Mouse (Mus musculus) forebrain, embryonic 12.5 days (tissue): Measurements from ENCODE around the gene Ankrd16. TPM values are rescaled to one million over a fixed set of nuclear protein-coding genes. Genes with fewer than 3 reads are reported as not detected.

Experiments
- ATAC-seq: fragments of 200-750 bp; cut with Nextera tagmentation; 2 replicates; pipeline ENCODE4 v1.8.0; 2017; ENCODE audit warnings: moderate TSS enrichment; ENCODE audit not compliant: low FRiP score
- H3K27ac ChIP-seq: fragments of 300-500 bp; sonication (generic); 2 replicates; pipeline ENCODE4 v1.5.1; 2016; ENCODE audit warnings: mild to moderate bottlenecking
- H3K27me3 ChIP-seq: fragments of 300-500 bp; sonication (generic); 2 replicates; pipeline ENCODE4 v1.6.1; 2016; ENCODE audit warnings: mild to moderate bottlenecking
- H3K36me3 ChIP-seq: fragments of 300-500 bp; sonication (generic); replicated peaks from 2 replicates; pipeline ENCODE4 v1.6.1; 2016; ENCODE audit warnings: mild to moderate bottlenecking
- H3K4me1 ChIP-seq: fragments of 300-500 bp; sonication (generic); 2 replicates; pipeline ENCODE4 v1.6.1; 2016
- H3K4me2 ChIP-seq: fragments of 300-500 bp; sonication (generic); 2 replicates; pipeline ENCODE4 v1.6.1; 2016; ENCODE audit warnings: mild to moderate bottlenecking, moderate library complexity
- H3K4me3 ChIP-seq: fragments of 300-500 bp; sonication (generic); replicated peaks from 2 replicates; pipeline ENCODE4 v1.5.1; 2016; ENCODE audit warnings: mild to moderate bottlenecking
- H3K9ac ChIP-seq: fragments of 300-500 bp; sonication (generic); 2 replicates; pipeline ENCODE4 v1.6.1; 2016; ENCODE audit warnings: mild to moderate bottlenecking
- H3K9me3 ChIP-seq: fragments of 300-500 bp; sonication (generic); 2 replicates; pipeline ENCODE4 v1.6.1; 2016
- WGBS: fragments of 180-500 bp; shearing (Covaris S2); methylation state at CpG from one replicate; pipeline ENCODE4 v1.1.7; 2016; 5-methylcytosine and 5-hydroxymethylcytosine counted together
- polyA plus RNA-seq: library from polyadenylated mRNA; unstranded; fragments of >200 nt; fragmentation: Nextera tagmentation; extraction: Ambion mirVana; gene quantifications from 2 replicates; pipeline ENCODE4 v1.2.1, GENCODE M21; 2016

Gene Ankrd16
- polyA plus RNA-seq, 1 experiment from 2014 or later = 54.8 TPM

DNA sequence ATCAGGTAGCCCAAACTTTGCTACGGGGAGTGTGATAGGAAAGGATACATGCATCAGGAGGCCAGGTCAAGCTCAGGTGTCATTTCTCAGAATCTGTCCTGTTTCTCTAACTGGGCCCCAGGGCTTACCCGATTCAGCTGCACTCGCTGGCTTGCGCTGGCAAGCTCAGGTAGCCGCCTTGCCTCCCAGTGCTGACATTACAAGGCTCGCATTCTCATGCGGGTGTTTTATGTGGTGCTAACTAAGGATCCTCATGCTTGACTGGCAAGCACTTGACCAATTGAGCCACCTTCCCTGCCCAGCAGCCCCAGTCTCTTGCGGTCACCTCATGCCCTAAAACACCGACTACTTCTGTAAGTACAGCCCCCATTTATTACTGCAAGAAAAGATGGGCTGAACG lies 3.2 kb upstream of the Ankrd16 start:
- Histone ChIP-seq H3K9me3 (no peaks in the 10 kb centered on the region), H3K4me2 (no peak overlapping the region), H3K4me1 (peaks cover 28% of the 10 kb centered on the region), H3K36me3 (no peaks in the 10 kb centered on the region; the same call in 1 of the 2 replicates), H3K27ac (no peak overlapping the region), H3K27me3 (no peaks in the 10 kb centered on the region), H3K4me3 (no peak overlapping the region), H3K9ac (no peak overlapping the region)
- no peak for ATAC-seq
- 89% methylated on average over 10 of the region's 10 CpGs for WGBS

GRCm38 (mm10) chr2:11775121-11775520 lies 2.6 kb upstream of the Ankrd16 start:
- no peaks in the 10 kb centered on the region for H3K27me3 ChIP-seq
- H3K27ac ChIP-seq = no peak overlapping the region
- H3K9ac ChIP-seq = no peak overlapping the region
- H3K4me1 ChIP-seq = peaks cover 35% of the 10 kb centered on the region
- H3K9me3 ChIP-seq = no peaks in the 10 kb centered on the region
- ATAC-seq = no peak
- WGBS = 82% methylated on average over 5 of the region's 5 CpGs
- peaks cover 5% of the 10 kb centered on the region for H3K36me3 ChIP-seq
- H3K4me2 ChIP-seq = no peak overlapping the region
- H3K4me3 ChIP-seq = no peak overlapping the region

GRCm38 (mm10) chr2:11776415-11776814 lies 1.3 kb upstream of the Ankrd16 start:
- Histone ChIP-seq H3K4me2 (peak overlapping the region; percentile 72), H3K9me3 (no peaks in the 10 kb centered on the region), H3K9ac (peak overlapping the region; percentile 77), H3K27me3 (no peaks in the 10 kb centered on the region), H3K36me3 (peaks cover 18% of the 10 kb centered on the region), H3K4me3 (peak overlapping the region; percentile 79), H3K4me1 (peaks cover 39% of the 10 kb centered on the region), H3K27ac (no peak overlapping the region)
- WGBS = 53% methylated on average over 8 of the region's 8 CpGs
- ATAC-seq = no peak

- Histone ChIP-seq H3K9ac (peak overlapping the region; percentile 77), H3K9me3 (0 out of 2 replicates have a peak, but pooled peaks cover 5% of the 10 kb centered on the region), H3K27ac (peak overlapping the region; percentile 94), H3K4me1 (peaks cover 39% of the 10 kb centered on the region), H3K36me3 (peaks cover 36% of the 10 kb centered on the region), H3K4me2 (peak overlapping the region; percentile 83), H3K4me3 (peak overlapping the region; percentile 79), H3K27me3 (no peaks in the 10 kb centered on the region)
- ATAC-seq = peak; percentile 89
- WGBS = under 1% methylated on average over 43 of the region's 43 CpGs
Measured at GRCm38 (mm10) chr2:11778087-11778823, 579 bp downstream of the Ankrd16 start.

DNA sequence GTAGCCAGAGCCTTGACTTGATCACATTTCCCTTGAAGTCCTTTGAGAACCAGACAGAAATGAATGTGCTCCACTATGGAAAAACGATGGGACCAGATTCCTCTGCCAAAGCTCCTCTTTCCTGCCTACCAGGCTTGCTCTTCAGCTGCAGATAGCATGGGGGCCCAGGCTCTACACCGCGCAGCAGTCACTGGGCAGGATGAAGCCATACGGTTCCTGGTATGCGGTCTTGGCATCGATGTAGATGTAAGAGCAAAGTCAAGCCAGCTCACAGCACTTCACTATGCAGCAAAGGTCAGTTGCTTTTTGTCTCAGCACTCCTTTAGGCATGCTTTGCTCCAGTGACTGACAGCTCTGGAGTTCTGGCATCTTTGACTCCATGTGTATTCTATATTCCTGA lies 6.5 kb downstream of the Ankrd16 start:
- Histone ChIP-seq H3K4me1 (peaks cover 14% of the 10 kb centered on the region), H3K9ac (no peak overlapping the region), H3K4me2 (no peak overlapping the region), H3K4me3 (no peak overlapping the region), H3K27me3 (no peaks in the 10 kb centered on the region), H3K36me3 (peaks cover 87% of the 10 kb centered on the region), H3K27ac (no peak overlapping the region), H3K9me3 (0 out of 2 replicates have a peak, but pooled peaks cover 5% of the 10 kb centered on the region)
- no peak for ATAC-seq
- WGBS = 94% methylated on average over 6 of the region's 6 CpGs

DNA sequence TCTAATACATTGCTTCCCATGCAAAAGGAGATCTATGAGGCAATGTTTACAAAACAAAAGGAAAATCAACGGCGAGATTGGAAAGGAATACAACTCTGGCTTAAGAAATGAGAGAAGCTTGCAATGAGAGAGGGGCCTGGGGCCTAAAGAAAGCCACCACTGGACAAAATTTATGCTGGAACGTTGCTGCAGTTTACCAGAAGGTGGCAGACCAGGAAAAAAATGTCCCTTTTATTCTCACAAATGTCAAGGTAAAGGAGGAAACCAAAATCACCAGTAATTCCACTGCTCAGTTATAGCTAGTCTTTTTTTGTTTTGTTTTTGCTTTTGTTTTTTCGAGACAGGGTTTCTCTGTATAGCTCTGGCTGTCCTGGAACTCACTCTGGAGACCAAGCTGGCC lies 17.0 kb downstream of the Ankrd16 start:
- H3K27me3 ChIP-seq = no peaks in the 10 kb centered on the region
- no peak overlapping the region for H3K9ac ChIP-seq
- no peak for ATAC-seq
- no peak overlapping the region for H3K4me3 ChIP-seq
- 76% methylated on average over 4 of the region's 4 CpGs for WGBS
- H3K27ac ChIP-seq = no peak overlapping the region
- peaks cover 30% of the 10 kb centered on the region for H3K36me3 ChIP-seq
- H3K4me2 ChIP-seq = no peak overlapping the region
- no peaks in the 10 kb centered on the region for H3K9me3 ChIP-seq
- H3K4me1 ChIP-seq = no peaks in the 10 kb centered on the region

- Histone ChIP-seq H3K4me2 (no peak overlapping the region), H3K4me1 (no peaks in the 10 kb centered on the region), H3K4me3 (no peak overlapping the region), H3K36me3 (peaks cover 9% of the 10 kb centered on the region; the same call in 1 of the 2 replicates), H3K27me3 (no peaks in the 10 kb centered on the region), H3K9ac (no peak overlapping the region), H3K9me3 (no peaks in the 10 kb centered on the region), H3K27ac (no peak overlapping the region)
- no peak for ATAC-seq
- WGBS = 82% methylated on average over 5 of the region's 5 CpGs
Measured at GRCm38 (mm10) chr2:11797930-11798364, 20.3 kb downstream of the Ankrd16 start.

DNA sequence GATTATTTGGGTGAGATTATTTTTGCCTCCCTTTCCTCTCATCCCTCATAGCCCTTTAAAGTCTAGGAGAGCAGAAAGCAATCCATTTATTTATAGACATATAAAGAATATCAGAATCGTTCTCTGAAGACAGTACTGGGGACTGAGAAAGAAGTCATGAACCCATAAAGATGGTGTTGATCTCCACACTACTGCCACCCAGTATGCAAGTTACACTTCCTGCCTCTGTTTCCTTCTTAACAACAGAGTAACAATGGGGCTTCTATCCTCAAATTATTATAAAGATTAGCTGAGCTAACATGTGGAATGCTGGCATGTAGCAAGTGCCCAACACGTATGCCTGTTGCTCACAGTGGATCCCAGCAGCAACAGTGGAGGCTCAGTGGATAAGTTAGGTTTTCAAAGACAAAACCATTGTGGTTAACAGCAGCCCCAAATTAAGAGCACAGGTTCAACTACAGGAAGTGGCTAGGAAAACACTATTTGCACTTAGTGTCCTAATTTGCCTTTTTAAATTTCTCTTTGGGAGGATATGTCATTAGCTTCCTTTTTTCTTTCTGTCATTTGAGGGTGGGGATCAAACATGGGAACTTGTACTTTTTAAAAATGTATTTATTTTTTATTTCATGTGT lies 23.7 kb downstream of the Ankrd16 start:
- Histone ChIP-seq H3K27me3 (no peaks in the 10 kb centered on the region), H3K4me2 (no peak overlapping the region), H3K9ac (no peak overlapping the region), H3K36me3 (no peaks in the 10 kb centered on the region), H3K27ac (no peak overlapping the region), H3K4me3 (no peak overlapping the region), H3K4me1 (no peaks in the 10 kb centered on the region), H3K9me3 (no peaks in the 10 kb centered on the region)
- ATAC-seq = no peak
- WGBS = 90% methylated on average over 2 of the region's 2 CpGs

Other genes with a start within 250 kb of the Ankrd16 start
- gene Pfkfb3, start 223.8 kb upstream of the Ankrd16 start, polyA plus RNA-seq = 19.6 and 20.8 TPM in 2 replicates
- gene Rbm17, start 173.7 kb upstream of the Ankrd16 start, polyA plus RNA-seq = 187 and 188 TPM in 2 replicates
- not detected in 2 replicates for gene Gm17490, start 151.6 kb upstream of the Ankrd16 start, polyA plus RNA-seq
- not detected in 2 replicates for gene Il2ra, start 135.1 kb upstream of the Ankrd16 start, polyA plus RNA-seq
- gene Il15ra, start 72.6 kb upstream of the Ankrd16 start, polyA plus RNA-seq = 0.50 TPM in 1 of 2 replicates, not detected in the other
- 143 TPM in 2 replicates for gene Fbh1, start 294 bp upstream of the Ankrd16 start, polyA plus RNA-seq